Mouse (Mus musculus) myocyte (in vitro differentiated cells): ENCODE measurements around the gene Cpox. TPM values are rescaled to one million over a fixed set of nuclear protein-coding genes. Genes with fewer than 3 reads are reported as not detected.
A peak's percentile ranks its signal among the peaks of the same experiment; 100 is the strongest.

Source experiments
- H3K27me3 ChIP-seq: one replicate; pipeline ENCODE4 v1.6.1; 2011; ENCODE audit not compliant: control insufficient read depth, insufficient read depth, insufficient read length
- H3K36me3 ChIP-seq: one replicate; pipeline ENCODE4 v1.6.1; 2011; ENCODE audit not compliant: control insufficient read depth, insufficient read depth
- H3K4me2 ChIP-seq: one replicate; pipeline ENCODE4 v1.6.1; 2011; ENCODE audit warnings: low read depth, control low read depth
- H3K4me3 ChIP-seq: one replicate; pipeline ENCODE4 v1.5.1; 2011; ENCODE audit warnings: mild to moderate bottlenecking, control low read depth, moderate library complexity
- H3K79me2 ChIP-seq: one replicate; pipeline ENCODE4 v1.6.1; 2011; ENCODE audit not compliant: control insufficient read depth, insufficient read depth
- H3ac ChIP-seq: one replicate; pipeline ENCODE4 v1.6.1; 2011; ENCODE audit not compliant: control insufficient read depth, insufficient read length
- CEBPB ChIP-seq: IDR thresholded peaks from 2 replicates; pipeline ENCODE4 v1.6.1; 2011; ENCODE audit warnings: mild to moderate bottlenecking, moderate library complexity; ENCODE audit not compliant: poor library complexity, insufficient read depth, severe bottlenecking
- E2F4 ChIP-seq: IDR thresholded peaks from one replicate; pipeline ENCODE4 v1.6.1; 2011; ENCODE audit warnings: mild to moderate bottlenecking, control low read depth, moderate library complexity; ENCODE audit not compliant: insufficient read depth
- MAX ChIP-seq: IDR thresholded peaks from one replicate; pipeline ENCODE4 v1.6.1; 2011; ENCODE audit warnings: low read depth, mild to moderate bottlenecking, control low read depth
- MYOD1 ChIP-seq, 3 experiments: IDR thresholded peaks; one replicate each; pipeline ENCODE4 v1.6.1; 2011; ENCODE audit warnings: control low read depth in 2 of 3, low read depth in 2 of 3, mild to moderate bottlenecking in 2 of 3, moderate library complexity in 1 of 3; ENCODE audit not compliant: insufficient read length in 2 of 3, control insufficient read depth in 1 of 3
- MYOG ChIP-seq, 3 experiments: IDR thresholded peaks; one replicate each; pipeline ENCODE4 v1.6.1; 2011; ENCODE audit warnings: control low read depth in 2 of 3, low read depth in 2 of 3, mild to moderate bottlenecking in 2 of 3; ENCODE audit not compliant: insufficient read length in 2 of 3, control insufficient read depth in 1 of 3, insufficient read depth in 1 of 3
- POLR2A ChIP-seq: IDR thresholded peaks from one replicate; pipeline ENCODE4 v1.6.1; 2011; ENCODE audit warnings: low read depth, mild to moderate bottlenecking, control low read depth, moderate library complexity; ENCODE audit not compliant: insufficient read length
- POLR2AphosphoS2 ChIP-seq: IDR thresholded peaks from one replicate; pipeline ENCODE4 v1.6.1; 2011; ENCODE audit warnings: low read depth, control low read depth; ENCODE audit not compliant: insufficient read length
- REST ChIP-seq: IDR thresholded peaks from one replicate; pipeline ENCODE4 v1.6.1; 2011; ENCODE audit warnings: mild to moderate bottlenecking, control low read depth, moderate library complexity; ENCODE audit not compliant: insufficient read depth, insufficient read length
- SRF ChIP-seq: IDR thresholded peaks from one replicate; pipeline ENCODE4 v1.6.1; 2011; ENCODE audit warnings: low read depth; ENCODE audit not compliant: control insufficient read depth, insufficient read length
- TCF12 ChIP-seq: IDR thresholded peaks from one replicate; pipeline ENCODE4 v1.6.1; 2011; ENCODE audit warnings: mild to moderate bottlenecking, control low read depth; ENCODE audit not compliant: poor library complexity, insufficient read depth, severe bottlenecking
- TCF3 ChIP-seq: IDR thresholded peaks from one replicate; pipeline ENCODE4 v1.6.1; 2011; ENCODE audit warnings: low read depth, control low read depth; ENCODE audit not compliant: insufficient read length
- USF1 ChIP-seq: IDR thresholded peaks from one replicate; pipeline ENCODE4 v1.6.1; 2011; ENCODE audit warnings: low read depth, mild to moderate bottlenecking, control low read depth, moderate library complexity
- polyA plus RNA-seq: library from polyadenylated mRNA; unstranded; fragments of >200 nt; fragmentation: generic; extraction: Trizol; gene quantifications from one replicate; pipeline ENCODE4 v1.2.1, GENCODE M21; 2012; ENCODE audit warnings: missing spikeins

Gene Cpox
- polyA plus RNA-seq, 1 experiment = 20.0 TPM

GRCm38 (mm10) chr16:58709536-58709935, 39.4 kb downstream of the Cpox start:
- Histone ChIP-seq H3K79me2 (no peaks in the 10 kb centered on the region), H3K36me3 (no peaks in the 10 kb centered on the region), H3ac (no peak overlapping the region), H3K4me3 (no peak overlapping the region), H3K4me2 (no peak overlapping the region), H3K27me3 (no peaks in the 10 kb centered on the region)
- no peak for TF ChIP-seq POLR2A
- no peak for TF ChIP-seq TCF12
- no peak for TF ChIP-seq REST
- TF ChIP-seq POLR2AphosphoS2 = no peak
- TF ChIP-seq MAX = no peak
- no peak for TF ChIP-seq SRF
- no peak for TF ChIP-seq CEBPB
- TF ChIP-seq MYOD1 (IDR thresholded peaks at IDR 0.05; ENCODE audit: control insufficient read depth in 1 of 3, insufficient read length in 2 of 3, low read depth in 2 of 3) = no peak
- no peak for TF ChIP-seq MYOG (IDR thresholded peaks at IDR 0.05; ENCODE audit: control insufficient read depth in 1 of 3, insufficient read depth in 1 of 3, insufficient read length in 2 of 3, low read depth in 2 of 3)
- TF ChIP-seq USF1 = no peak
- TF ChIP-seq E2F4 = no peak
- no peak for TF ChIP-seq TCF3

- Histone ChIP-seq H3K79me2 (no peaks in the 10 kb centered on the region), H3K4me2 (peak overlapping the region; percentile 59), H3K4me3 (no peak overlapping the region), H3K36me3 (no peaks in the 10 kb centered on the region), H3K27me3 (no peaks in the 10 kb centered on the region), H3ac (no peak overlapping the region)
- no peak for TF ChIP-seq POLR2AphosphoS2
Measured at GRCm38 (mm10) chr16:58712221-58712620, 42.1 kb downstream of the Cpox start.

- no peak overlapping the region for H3K4me2 ChIP-seq
- no peaks in the 10 kb centered on the region for H3K36me3 ChIP-seq
- TF ChIP-seq CEBPB (no peak), MAX (no peak), SRF (no peak), POLR2AphosphoS2 (no peak), MYOG (IDR thresholded peaks at IDR 0.05; ENCODE audit: control insufficient read depth in 1 of 3, insufficient read depth in 1 of 3, insufficient read length in 2 of 3, low read depth in 2 of 3) (no peak)
- H3K4me3 ChIP-seq = no peak overlapping the region
- no peaks in the 10 kb centered on the region for H3K79me2 ChIP-seq
- no peak overlapping the region for H3ac ChIP-seq
- no peaks in the 10 kb centered on the region for H3K27me3 ChIP-seq
Measured at GRCm38 (mm10) chr16:58713128-58713527, 43.0 kb downstream of the Cpox start.

GRCm38 (mm10) chr16:58715018-58715417, 44.9 kb downstream of the Cpox start:
- TF ChIP-seq MYOD1 (IDR thresholded peaks at IDR 0.05; ENCODE audit: control insufficient read depth in 1 of 3, insufficient read length in 2 of 3, low read depth in 2 of 3) = no peak
- TF ChIP-seq CEBPB = no peak
- no peak for TF ChIP-seq TCF3
- Histone ChIP-seq H3K79me2 (no peaks in the 10 kb centered on the region), H3K36me3 (no peaks in the 10 kb centered on the region), H3K27me3 (no peaks in the 10 kb centered on the region), H3K4me2 (no peak overlapping the region), H3K4me3 (no peak overlapping the region), H3ac (no peak overlapping the region)

GRCm38 (mm10) chr16:58718666-58719120, 48.6 kb downstream of the Cpox start, which contains the start of gene Gpr15:
Gene Gpr15 (minus strand): TSS chr16:58719070.
- H3K4me2 ChIP-seq = no peak within 1 kb of the TSS
- no peaks in the 10 kb centered on the region for H3K79me2 ChIP-seq
- H3K4me3 ChIP-seq = no peak within 1 kb of the TSS
- H3K27me3 ChIP-seq = no peaks in the 10 kb centered on the region
- no peak within 1 kb of the TSS for H3ac ChIP-seq
- TF ChIP-seq POLR2A (no peak), TCF3 (no peak), TCF12 (no peak), SRF (no peak), E2F4 (no peak), REST (no peak), MYOG (IDR thresholded peaks at IDR 0.05; ENCODE audit: control insufficient read depth in 1 of 3, insufficient read depth in 1 of 3, insufficient read length in 2 of 3, low read depth in 2 of 3) (no peak), USF1 (no peak), POLR2AphosphoS2 (no peak), MAX (no peak), CEBPB (no peak), MYOD1 (IDR thresholded peaks at IDR 0.05; ENCODE audit: control insufficient read depth in 1 of 3, insufficient read length in 2 of 3, low read depth in 2 of 3) (no peak)
- H3K36me3 ChIP-seq = no peaks in the 10 kb centered on the region
